Mouse (Mus musculus): ENCODE results near the gene Odf3l1. TPM values are rescaled to one million over a fixed set of nuclear protein-coding genes. Genes with fewer than 3 reads are reported as not detected.

Gene Odf3l1
- total and polyA plus RNA-seq, 3 experiments = not detected

DNA sequence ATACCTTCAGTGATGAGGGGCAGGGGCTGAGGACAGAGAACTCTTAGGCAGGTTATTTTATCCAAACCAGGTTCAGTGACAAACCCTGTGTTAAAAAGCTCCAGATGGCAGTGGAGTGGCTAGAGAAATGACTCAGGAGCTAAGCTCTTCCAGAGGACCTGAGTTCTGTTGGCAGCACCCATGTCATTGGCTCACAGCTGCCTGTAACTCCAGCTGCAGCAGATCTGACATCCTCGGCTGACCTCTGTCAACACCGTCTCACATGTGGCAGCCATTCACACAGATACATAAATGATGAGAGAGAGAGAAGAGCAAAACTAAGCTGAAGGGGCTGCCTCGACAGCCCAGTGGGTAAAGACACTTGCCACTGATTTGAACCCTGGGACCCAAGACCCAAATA, 7.0 kb downstream of the Odf3l1 start:
- no peaks in the 10 kb centered on the region for H3K4me1 ChIP-seq (ENCODE audit: control insufficient read depth in 1 of 2, insufficient read depth in 2 of 2, low read length in 2 of 2)
- no peak for DNase-seq (ENCODE audit: low read depth, low spot score)
- no peak overlapping the region for H3K9ac ChIP-seq (ENCODE audit: control insufficient read depth, low read depth, low read length, poor library complexity, severe bottlenecking)
- H3K79me2 ChIP-seq (ENCODE audit: control insufficient read depth, insufficient read depth, low read length, poor library complexity) = no peaks in the 10 kb centered on the region
- H3K27ac ChIP-seq (ENCODE audit: control insufficient read depth, low read depth, low read length) = no peak overlapping the region
- no peak for TF ChIP-seq POLR2A (IDR thresholded peaks at IDR 0.05; ENCODE audit: control insufficient read depth in 1 of 2, insufficient read depth in 1 of 2, low read depth in 1 of 2, low read length in 2 of 2, poor library complexity in 1 of 2)
- TF ChIP-seq TAL1 (IDR thresholded peaks at IDR 0.05; ENCODE audit: low read length) = no peak
- TF ChIP-seq GABPA (IDR thresholded peaks at IDR 0.05; ENCODE audit: low read depth, low read length) = no peak
- no peak for TF ChIP-seq CHD1 (IDR thresholded peaks at IDR 0.05; ENCODE audit: low read depth, low read length)
- TF ChIP-seq ETS1 (IDR thresholded peaks at IDR 0.05; ENCODE audit: low read depth, low read length) = no peak
- TF ChIP-seq CTCF (IDR thresholded peaks at IDR 0.05 in 2 of 3, conservative IDR thresholded peaks at IDR 0.05 in 1 of 3; ENCODE audit: control insufficient read depth in 1 of 3, insufficient read depth in 1 of 3, low read depth in 2 of 3, low read length in 3 of 3, poor library complexity in 1 of 3, severe bottlenecking in 1 of 3) = no peak
- TF ChIP-seq MAX (IDR thresholded peaks at IDR 0.05; ENCODE audit: low read length) = no peak
- TF ChIP-seq HCFC1 (IDR thresholded peaks at IDR 0.05; ENCODE audit: low read depth, low read length) = no peak
- TF ChIP-seq POLR2AphosphoS5 (IDR thresholded peaks at IDR 0.05; ENCODE audit: borderline replicate concordance, low read depth, low read length) = no peak
- no peak for TF ChIP-seq BHLHE40 (IDR thresholded peaks at IDR 0.05; ENCODE audit: borderline replicate concordance, low read depth, low read length)
- TF ChIP-seq NRF1 (IDR thresholded peaks at IDR 0.05; ENCODE audit: insufficient read depth, low read depth, low read length, poor library complexity, severe bottlenecking) = no peak
- TF ChIP-seq USF2 (IDR thresholded peaks at IDR 0.05; ENCODE audit: borderline replicate concordance in 1 of 2, insufficient read depth in 1 of 2, low read depth in 1 of 2, low read length in 2 of 2) = no peak
- no peak for TF ChIP-seq GATA1 (IDR thresholded peaks at IDR 0.05; ENCODE audit: low read depth, low read length)
- no peak for TF ChIP-seq JUND (IDR thresholded peaks at IDR 0.05; ENCODE audit: low read depth, low read length)
- H3K27me3 ChIP-seq (ENCODE audit: control insufficient read depth in 1 of 2, insufficient read depth in 2 of 2, low read length in 2 of 2) = peaks cover 11 to 22% of the 10 kb centered on the region in 2 experiments
- no peak overlapping the region for H3K4me3 ChIP-seq (ENCODE audit: control insufficient read depth in 1 of 2, insufficient read depth in 1 of 2, low read depth in 2 of 2, low read length in 2 of 2)
- no peaks in the 10 kb centered on the region for H3K9me3 ChIP-seq (replicated peaks; ENCODE audit: insufficient read depth, low read length)
- H3K36me3 ChIP-seq (ENCODE audit: control insufficient read depth in 1 of 2, insufficient read depth in 2 of 2, low read length in 2 of 2) = no peaks in the 10 kb centered on the region; a peak in 1 of 4 replicates

DNA sequence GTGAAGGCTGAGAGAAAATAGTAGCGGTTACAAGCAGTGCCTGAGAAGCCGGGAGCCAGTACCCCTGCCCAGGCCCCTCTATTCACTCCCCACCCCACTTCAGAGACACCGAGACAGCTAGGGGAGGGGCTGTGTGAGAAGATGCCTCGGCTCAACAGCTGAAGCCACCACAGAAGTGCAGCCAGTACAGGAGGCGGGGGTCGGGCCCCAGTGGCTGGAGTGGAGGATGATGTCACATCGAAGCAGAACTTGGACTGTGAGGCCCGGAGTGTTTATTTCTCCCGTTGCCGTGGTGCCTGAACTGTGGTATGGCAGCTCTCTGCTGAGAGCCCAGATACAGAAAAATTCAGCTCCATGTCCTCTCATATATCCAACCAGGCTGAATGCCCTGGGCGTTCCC, 12.7 kb downstream of the Odf3l1 start:
- no peak for TF ChIP-seq ZKSCAN1 (IDR thresholded peaks at IDR 0.05; ENCODE audit: low read depth, low read length)
- no peak for TF ChIP-seq MAFK (IDR thresholded peaks at IDR 0.05; ENCODE audit: borderline replicate concordance, low read depth, low read length)
- TF ChIP-seq POLR2A (IDR thresholded peaks at IDR 0.05; ENCODE audit: control insufficient read depth in 1 of 2, insufficient read depth in 1 of 2, low read depth in 1 of 2, low read length in 2 of 2, poor library complexity in 1 of 2) = no peak
- TF ChIP-seq SIN3A (IDR thresholded peaks at IDR 0.05; ENCODE audit: low read length) = no peak
- TF ChIP-seq CHD2 (IDR thresholded peaks at IDR 0.05; ENCODE audit: low read length) = no peak
- no peak for TF ChIP-seq ZMIZ1 (IDR thresholded peaks at IDR 0.05; ENCODE audit: low read depth, low read length)
- no peak for TF ChIP-seq BHLHE40 (IDR thresholded peaks at IDR 0.05; ENCODE audit: borderline replicate concordance, low read depth, low read length)
- no peak for TF ChIP-seq MXI1 (IDR thresholded peaks at IDR 0.05; ENCODE audit: low read depth, low read length)
- no peak for TF ChIP-seq MYC (IDR thresholded peaks at IDR 0.05; ENCODE audit: low read depth, low read length)
- no peak for TF ChIP-seq JUND (IDR thresholded peaks at IDR 0.05; ENCODE audit: low read depth, low read length)
- TF ChIP-seq NRF1 (IDR thresholded peaks at IDR 0.05; ENCODE audit: insufficient read depth, low read depth, low read length, poor library complexity, severe bottlenecking) = no peak
- no peak for TF ChIP-seq TBP (IDR thresholded peaks at IDR 0.05; ENCODE audit: low read depth, low read length)
- no peak for TF ChIP-seq POLR2AphosphoS5 (IDR thresholded peaks at IDR 0.05; ENCODE audit: borderline replicate concordance, low read depth, low read length)
- no peak for TF ChIP-seq SMC3 (IDR thresholded peaks at IDR 0.05; ENCODE audit: low read depth, low read length)
- TF ChIP-seq GABPA (IDR thresholded peaks at IDR 0.05; ENCODE audit: low read depth, low read length) = no peak
- TF ChIP-seq HCFC1 (IDR thresholded peaks at IDR 0.05; ENCODE audit: low read depth, low read length) = no peak
- TF ChIP-seq NELFE (IDR thresholded peaks at IDR 0.05; ENCODE audit: low read depth, low read length) = no peak
- no peak for TF ChIP-seq MAX (IDR thresholded peaks at IDR 0.05; ENCODE audit: low read length)
- TF ChIP-seq USF2 (IDR thresholded peaks at IDR 0.05; ENCODE audit: borderline replicate concordance in 1 of 2, insufficient read depth in 1 of 2, low read depth in 1 of 2, low read length in 2 of 2) = no peak
- H3K9me3 ChIP-seq (replicated peaks; ENCODE audit: insufficient read depth, low read length) = no peaks in the 10 kb centered on the region
- peaks cover 1 to 6% of the 10 kb centered on the region in 2 experiments; a peak in 3 of 4 replicates for H3K27me3 ChIP-seq (ENCODE audit: control insufficient read depth in 1 of 2, insufficient read depth in 2 of 2, low read length in 2 of 2)
- no peak overlapping the region for H3K9ac ChIP-seq (ENCODE audit: control insufficient read depth, low read depth, low read length, poor library complexity, severe bottlenecking)
- peaks cover 0 to 5% of the 10 kb centered on the region in 2 experiments; a peak in 2 of 4 replicates for H3K36me3 ChIP-seq (ENCODE audit: control insufficient read depth in 1 of 2, insufficient read depth in 2 of 2, low read length in 2 of 2)
- peaks cover 5 to 16% of the 10 kb centered on the region in 2 experiments; a peak in 3 of 4 replicates for H3K4me1 ChIP-seq (ENCODE audit: control insufficient read depth in 1 of 2, insufficient read depth in 2 of 2, low read length in 2 of 2)
- H3K27ac ChIP-seq (ENCODE audit: control insufficient read depth, low read depth, low read length) = no peak overlapping the region
- no peak overlapping the region for H3K4me3 ChIP-seq (ENCODE audit: control insufficient read depth in 1 of 2, insufficient read depth in 1 of 2, low read depth in 2 of 2, low read length in 2 of 2)
- no peaks in the 10 kb centered on the region for H3K79me2 ChIP-seq (ENCODE audit: control insufficient read depth, insufficient read depth, low read length, poor library complexity)
- DNase-seq (ENCODE audit: low read depth, low spot score) = peak; percentile 24
